Mouse (Mus musculus) kidney, postnatal 4 days (tissue): ENCODE data around the gene Catsperb.
A peak's percentile ranks its signal among the peaks of the same experiment; 100 is the strongest.
"Not testable (repeated sequence)": the region's sequence is repeated elsewhere in the genome, so short reads cannot be mapped to it uniquely, and the experiment has no call there.

Experiments
- DNase-seq, 2 experiments: peaks; one replicate each; pipeline ENCODE4 v3.0.0; 2021; ENCODE audit warnings: mixed read lengths in 2 of 2

The Catsperb gene

DNA sequence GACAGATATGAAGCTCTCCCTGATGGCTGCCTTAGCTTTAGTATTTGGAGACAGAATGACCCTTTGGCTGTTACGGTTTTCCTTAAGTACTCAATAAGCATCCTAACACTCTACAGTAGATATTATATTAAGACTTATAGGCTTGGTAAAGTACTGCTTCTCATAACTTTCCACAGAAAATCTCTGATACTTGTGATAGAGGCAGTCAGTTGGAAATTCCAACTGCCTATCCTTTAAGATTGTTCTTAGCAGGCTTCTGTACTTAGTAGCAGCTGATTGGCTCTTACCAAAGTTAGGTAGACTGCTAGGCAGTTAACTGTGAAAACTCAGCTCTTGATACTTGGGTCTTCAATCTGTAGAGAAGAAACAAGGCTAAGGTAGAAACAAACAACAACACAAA, at the start of gene Catsperb:
Gene Catsperb, plus strand, starts transcription at position 301 of the 400 bp plus-strand sequence.
- not testable (repeated sequence) for DNase-seq

GRCm38 (mm10) chr12:101361468-101361867, 43.0 kb upstream of the Catsperb start:
- DNase-seq = peak; percentile 1 to 4

DNA sequence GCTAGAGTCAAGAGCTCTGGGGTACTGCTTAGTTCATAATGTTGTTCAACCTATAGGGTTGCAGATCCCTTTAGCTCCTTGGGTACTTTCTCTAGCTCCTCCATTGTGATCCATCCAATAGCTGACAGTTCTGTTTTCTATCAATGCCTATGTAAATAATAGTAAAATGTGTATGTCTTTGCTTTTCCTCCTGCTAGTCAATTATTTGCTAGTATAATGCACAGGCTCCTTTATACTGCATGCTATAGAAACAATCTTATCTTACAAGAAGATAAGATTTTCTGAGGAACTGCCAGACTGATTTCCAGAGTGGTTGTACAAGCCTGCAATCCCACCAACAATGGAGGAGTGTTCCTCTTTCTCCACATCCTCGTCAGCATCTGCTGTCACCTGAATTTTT, 23.0 kb upstream of the Catsperb start:
- not testable (repeated sequence) for DNase-seq

- no peak for DNase-seq
Measured at GRCm38 (mm10) chr12:101426131-101426530, 21.7 kb downstream of the Catsperb start.

DNA sequence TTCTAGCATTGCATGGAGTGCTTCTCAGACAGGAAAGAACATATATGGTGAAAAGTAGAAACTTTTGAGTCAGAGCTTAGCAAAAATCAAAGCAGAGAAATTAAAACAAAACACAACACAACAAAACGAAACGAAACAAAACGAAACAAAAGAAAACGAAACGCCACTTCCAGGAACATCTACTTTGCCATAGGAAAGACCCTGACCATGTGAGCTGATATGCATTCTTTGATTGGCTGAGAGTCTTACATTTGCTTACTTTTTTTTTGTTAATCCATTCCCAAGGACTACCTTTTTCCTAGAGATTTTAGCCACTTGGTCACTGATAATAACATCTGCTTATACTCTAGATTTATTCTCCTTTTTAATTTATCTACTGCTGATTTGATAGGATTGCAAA, 57.6 kb downstream of the Catsperb start:
- DNase-seq = no peak

GRCm38 (mm10) chr12:101483571-101483970, 79.1 kb downstream of the Catsperb start:
- no peak for DNase-seq

- DNase-seq = not testable (repeated sequence)
Measured at GRCm38 (mm10) chr12:101511326-101511725, 106.9 kb downstream of the Catsperb start.

DNA sequence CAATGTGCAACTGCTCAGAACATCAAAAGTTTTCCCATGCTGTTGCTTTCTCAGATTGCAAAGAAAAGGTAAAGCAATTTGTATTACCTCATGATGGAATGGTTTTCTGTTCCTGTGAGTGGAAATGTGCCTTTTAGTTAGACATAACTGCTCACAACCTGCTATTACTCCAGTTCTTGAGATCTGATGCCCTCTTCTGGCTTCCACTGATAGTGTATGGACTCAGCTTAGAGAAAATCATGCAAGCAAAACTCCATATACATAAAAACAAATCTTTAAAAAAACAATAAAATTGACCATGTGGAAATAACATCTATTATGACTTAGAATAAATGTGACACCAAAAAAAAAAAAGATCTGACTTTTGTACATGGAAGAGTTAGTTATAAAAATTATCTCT, 202.2 kb downstream of the Catsperb start:
- not testable (repeated sequence) for DNase-seq

GRCm38 (mm10) chr12:101633137-101633536, 228.7 kb downstream of the Catsperb start:
- DNase-seq = no peak

DNA sequence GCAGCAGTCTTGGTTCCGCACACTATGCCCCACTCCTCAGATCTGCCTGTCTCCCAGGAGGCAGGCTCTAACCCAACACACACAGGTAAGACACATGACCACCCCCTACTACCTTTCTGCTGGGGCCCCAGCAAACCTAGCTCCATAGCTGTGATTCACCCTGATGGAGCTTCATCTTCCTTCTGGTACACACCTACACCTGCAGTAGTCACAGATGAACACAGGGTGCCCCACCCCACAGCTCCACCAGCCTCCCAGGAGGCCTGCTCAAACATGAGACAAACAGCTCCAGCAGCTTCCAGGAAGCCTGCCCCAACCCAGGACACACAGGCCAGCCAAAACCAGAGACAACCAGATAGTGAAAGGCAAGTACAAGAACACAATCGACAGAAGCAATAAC, 263.0 kb downstream of the Catsperb start:
- DNase-seq = no peak
